Mouse (Mus musculus) ES-Bruce4 (cell line): ENCODE measurements at regions not wholly inside any gene's neighbourhood (a gene's known extent, or its start where the extent isn't known, plus 50 kb on each side); places are given as distances from the start of the nearest gene placed in this dataset.

Source experiments
- H3K27ac ChIP-seq: 2 replicates; pipeline ENCODE4 v1.5.1; 2012; ENCODE audit warnings: low read length, inconsistent platforms; ENCODE audit not compliant: insufficient read depth
- H3K27me3 ChIP-seq: 2 replicates; pipeline ENCODE4 v1.6.1; 2012; ENCODE audit warnings: mild to moderate bottlenecking, low read length, inconsistent platforms; ENCODE audit not compliant: control insufficient read depth, poor library complexity, insufficient read depth, severe bottlenecking
- H3K36me3 ChIP-seq: 2 replicates; pipeline ENCODE4 v1.6.1; 2012; ENCODE audit warnings: inconsistent platforms, mild to moderate bottlenecking, low read length, moderate library complexity; ENCODE audit not compliant: control insufficient read depth, poor library complexity, insufficient read depth, severe bottlenecking
- H3K4me1 ChIP-seq: one replicate; pipeline ENCODE4 v1.8.1; 2011; ENCODE audit warnings: low read length; ENCODE audit not compliant: control insufficient read depth, insufficient read depth
- H3K4me3 ChIP-seq: 2 replicates; pipeline ENCODE4 v1.5.1; 2011; ENCODE audit warnings: low read depth, mild to moderate bottlenecking, low read length
- H3K9ac ChIP-seq: 2 replicates; pipeline ENCODE4 v1.6.1; 2012; ENCODE audit warnings: low read depth, mild to moderate bottlenecking, inconsistent platforms; ENCODE audit not compliant: poor library complexity, severe bottlenecking
- H3K9me3 ChIP-seq: replicated peaks from 2 replicates; pipeline ENCODE4 v1.6.1; 2012; ENCODE audit warnings: mild to moderate bottlenecking, low read length, inconsistent platforms; ENCODE audit not compliant: control insufficient read depth, poor library complexity, insufficient read depth, severe bottlenecking
- CTCF ChIP-seq: IDR thresholded peaks from one replicate; pipeline ENCODE4 v1.8.1; 2011; ENCODE audit warnings: low read depth, low read length
- EP300 ChIP-seq: IDR thresholded peaks from 2 replicates; pipeline ENCODE4 v1.6.1; 2011; ENCODE audit warnings: low read depth, low read length; ENCODE audit not compliant: insufficient read depth
- POLR2A ChIP-seq: IDR thresholded peaks from one replicate; pipeline ENCODE4 v1.8.1; 2011; ENCODE audit warnings: low read length; ENCODE audit not compliant: insufficient read depth

DNA sequence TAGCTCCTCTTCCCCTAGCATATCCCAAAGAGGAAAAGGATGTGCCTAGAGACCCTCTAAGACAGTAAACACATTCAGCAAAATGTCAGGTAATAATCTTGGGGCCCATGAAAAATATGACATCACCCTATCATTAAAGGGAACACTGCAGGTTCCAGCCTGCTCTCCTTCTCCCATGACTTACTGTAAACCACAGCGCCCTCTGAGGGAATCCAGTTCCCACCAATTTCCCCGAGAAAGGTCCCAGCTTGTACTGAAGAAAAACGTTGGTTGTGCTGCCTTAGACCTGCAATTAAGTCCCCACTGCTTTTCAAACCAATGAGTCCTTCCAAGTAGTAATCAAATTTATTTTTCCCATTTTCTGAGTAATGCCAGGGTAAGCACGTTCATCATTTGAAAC is 251.0 kb upstream of the Pard3b start:
- Histone ChIP-seq H3K36me3 (no peaks in the 10 kb centered on the region), H3K9me3 (no peaks in the 10 kb centered on the region), H3K9ac (no peak overlapping the region), H3K27me3 (no peaks in the 10 kb centered on the region), H3K4me1 (no peaks in the 10 kb centered on the region), H3K27ac (no peak overlapping the region), H3K4me3 (no peak overlapping the region)
- TF ChIP-seq POLR2A (no peak), EP300 (no peak), CTCF (no peak)

DNA sequence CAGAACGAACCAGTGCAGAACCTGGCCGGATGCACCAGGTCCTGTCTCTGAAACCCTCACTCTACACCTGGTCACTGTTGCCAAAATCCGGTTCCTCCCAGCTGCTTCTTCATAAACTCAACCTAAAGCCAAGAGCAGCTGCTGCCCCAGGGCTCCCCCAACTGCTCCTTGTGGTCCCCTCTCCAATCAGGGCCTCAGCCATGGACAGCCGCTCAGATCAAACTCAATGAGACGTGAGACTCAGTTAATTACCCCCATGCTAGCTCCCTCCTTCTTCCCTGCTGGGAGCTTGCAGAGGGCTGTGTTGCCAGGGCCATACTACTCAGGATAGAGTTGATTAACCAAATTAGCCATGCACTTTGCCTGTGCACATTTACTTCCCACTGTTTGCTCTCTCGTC is 240.8 kb upstream of the Pard3b start:
- Histone ChIP-seq H3K27me3 (no peaks in the 10 kb centered on the region), H3K36me3 (no peaks in the 10 kb centered on the region), H3K27ac (no peak overlapping the region), H3K4me3 (no peak overlapping the region), H3K4me1 (no peaks in the 10 kb centered on the region), H3K9me3 (no peaks in the 10 kb centered on the region), H3K9ac (no peak overlapping the region)
- TF ChIP-seq POLR2A = no peak
- no peak for TF ChIP-seq CTCF
- no peak for TF ChIP-seq EP300

DNA sequence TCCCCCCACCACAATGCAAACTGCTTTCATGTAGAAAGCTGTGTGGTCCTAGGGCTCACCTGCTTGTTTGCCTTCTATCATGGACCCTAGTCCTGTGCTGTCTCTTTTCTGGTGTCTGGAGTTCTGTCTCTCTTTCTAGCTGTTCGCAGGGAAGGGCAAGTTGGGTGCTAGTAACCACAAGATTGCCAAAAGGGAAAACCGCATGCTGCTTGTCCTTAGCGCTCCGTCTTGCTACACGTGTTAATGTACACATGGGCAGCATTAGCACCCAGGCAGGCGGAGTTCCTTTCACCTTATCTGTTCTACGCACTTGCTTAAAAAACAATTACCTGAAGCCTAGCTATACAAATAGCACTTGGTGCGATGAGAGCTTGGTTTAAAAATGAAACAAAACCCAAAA is 236.3 kb upstream of the Pard3b start:
- H3K4me3 ChIP-seq = no peak overlapping the region

DNA sequence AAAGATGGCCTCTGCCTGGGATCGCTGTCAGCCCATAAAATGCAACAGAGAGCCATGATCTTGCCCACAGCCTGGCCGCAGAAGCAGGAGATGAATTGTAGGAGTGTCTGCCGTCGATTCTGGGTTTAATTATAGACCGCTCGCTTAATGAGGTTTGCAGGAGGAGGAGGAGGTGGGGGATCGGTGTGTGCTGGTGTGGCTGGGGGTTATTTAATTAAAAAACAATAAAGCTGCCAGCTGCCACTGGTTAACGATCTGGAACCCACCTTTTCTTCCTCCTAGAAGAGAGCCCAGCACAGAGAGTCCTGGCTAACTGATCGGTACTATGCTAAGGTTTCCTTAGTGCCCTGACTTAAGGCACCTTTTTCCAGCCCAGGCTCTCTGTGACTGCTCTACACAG is 231.4 kb upstream of the Pard3b start:
- H3K27ac ChIP-seq = no peak overlapping the region
- no peaks in the 10 kb centered on the region; the same call in 1 of the 2 replicates for H3K27me3 ChIP-seq

More for the DNA sequence above, 236.3 kb upstream of the Pard3b start:
- Histone ChIP-seq H3K4me1 (no peaks in the 10 kb centered on the region), H3K27ac (no peak overlapping the region), H3K9ac (no peak overlapping the region), H3K27me3 (no peaks in the 10 kb centered on the region; the same call in 1 of the 2 replicates), H3K36me3 (no peaks in the 10 kb centered on the region), H3K9me3 (no peaks in the 10 kb centered on the region)
- TF ChIP-seq EP300 (no peak), POLR2A (no peak), CTCF (no peak)

DNA sequence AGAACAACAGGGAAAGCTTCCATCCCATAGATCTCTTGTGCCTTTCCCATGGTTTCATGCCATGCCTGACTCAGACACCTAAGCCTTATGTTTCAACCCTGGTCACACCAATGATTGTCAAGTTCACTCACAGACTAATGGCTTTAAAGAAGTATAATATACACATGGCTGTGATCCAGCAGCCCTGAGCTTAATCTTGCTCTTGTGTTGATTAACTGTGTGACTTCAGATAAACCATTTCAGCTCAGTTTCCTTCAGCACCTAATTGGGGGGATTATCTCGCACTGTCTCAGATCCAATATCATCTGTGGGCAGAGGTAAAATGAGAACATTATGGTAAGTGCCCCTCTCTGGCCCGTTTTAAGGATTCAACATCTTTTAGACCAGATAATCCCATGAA is 223.9 kb upstream of the Pard3b start:
- TF ChIP-seq POLR2A (no peak), CTCF (no peak), EP300 (no peak)
- no peak overlapping the region for H3K27ac ChIP-seq
- H3K9ac ChIP-seq = no peak overlapping the region
- H3K36me3 ChIP-seq = no peaks in the 10 kb centered on the region
- no peaks in the 10 kb centered on the region for H3K4me1 ChIP-seq
- no peaks in the 10 kb centered on the region for H3K27me3 ChIP-seq
- H3K4me3 ChIP-seq = no peak overlapping the region
- H3K9me3 ChIP-seq = no peaks in the 10 kb centered on the region

More for the DNA sequence above, 231.4 kb upstream of the Pard3b start:
- TF ChIP-seq CTCF (no peak), EP300 (no peak), POLR2A (no peak)
- H3K4me3 ChIP-seq = no peak overlapping the region
- H3K36me3 ChIP-seq = no peaks in the 10 kb centered on the region
- H3K9ac ChIP-seq = no peak overlapping the region
- no peaks in the 10 kb centered on the region for H3K9me3 ChIP-seq
- H3K4me1 ChIP-seq = no peaks in the 10 kb centered on the region

DNA sequence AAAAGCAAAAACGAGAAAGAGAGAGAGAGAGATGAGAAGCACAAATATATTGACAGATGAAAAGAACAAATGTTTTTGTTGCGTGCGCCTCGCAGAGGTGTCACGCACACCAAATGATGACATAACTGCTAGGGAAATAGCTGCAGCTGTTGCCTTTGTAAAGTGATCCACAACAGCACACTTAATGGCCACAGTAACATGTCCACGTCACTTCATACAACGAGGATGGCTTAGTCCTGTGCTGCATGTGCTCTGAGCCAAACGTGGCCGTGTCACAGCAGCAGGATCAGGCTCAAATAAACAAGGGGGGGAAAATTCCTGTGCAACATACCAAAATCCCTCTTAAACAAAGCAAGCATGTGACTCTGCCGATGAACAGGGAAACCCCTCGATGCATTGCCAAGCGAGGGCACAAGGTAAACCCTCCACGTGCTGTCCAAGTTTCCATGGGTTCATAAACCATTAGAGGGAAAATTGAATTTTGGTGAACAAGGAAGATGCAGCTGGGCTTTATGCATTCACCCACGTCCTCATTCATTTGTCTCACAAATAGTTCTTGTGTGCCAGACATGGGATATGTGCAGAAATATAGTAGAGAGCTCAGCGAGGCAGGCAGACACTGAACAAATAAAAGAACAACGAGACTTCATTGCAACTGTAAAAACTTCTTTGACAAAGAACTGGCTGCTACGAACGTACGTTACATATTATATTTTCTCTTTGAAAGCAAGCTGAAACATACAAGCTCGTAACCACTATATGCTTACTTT is 223.0 kb upstream of the Pard3b start:
- TF ChIP-seq POLR2A = no peak
- no peak for TF ChIP-seq CTCF
- no peak for TF ChIP-seq EP300
- H3K27ac ChIP-seq = no peak overlapping the region
- H3K4me1 ChIP-seq = no peaks in the 10 kb centered on the region

More for the DNA sequence above, 223.0 kb upstream of the Pard3b start:
- Histone ChIP-seq H3K36me3 (no peaks in the 10 kb centered on the region), H3K9me3 (no peaks in the 10 kb centered on the region), H3K27me3 (no peaks in the 10 kb centered on the region), H3K4me3 (no peak overlapping the region), H3K9ac (no peak overlapping the region)
